Mouse (Mus musculus) c-Kit-positive CD71-positive TER-119-negative erythroid progenitor cells, embryonic 14.5 days (primary cell): ENCODE data around the gene Nsrp1.
"Not testable (repeated sequence)": the region's sequence is repeated elsewhere in the genome, so short reads cannot be mapped to it uniquely, and the experiment has no call there.

ENCODE experiments used
- DNase-seq: peaks from one replicate; pipeline ENCODE4 v3.0.0-alpha.2; 2013; ENCODE audit warnings: low read depth

Gene Nsrp1

GRCm38 (mm10) chr11:77078273-77079134, at the start of gene Nsrp1:
TSS of gene Nsrp1 (minus strand) at chr11:77078435.
- DNase-seq = peak; percentile 84

GRCm38 (mm10) chr11:77111141-77111540, 32.9 kb upstream of the Nsrp1 start:
- DNase-seq = no peak

- no peak for DNase-seq
Observed at GRCm38 (mm10) chr11:77108442-77108841, 30.2 kb upstream of the Nsrp1 start.

- not testable (repeated sequence) for DNase-seq
Observed at GRCm38 (mm10) chr11:77107872-77108271, 29.6 kb upstream of the Nsrp1 start.

- no peak for DNase-seq
Observed at GRCm38 (mm10) chr11:77106961-77107360, 28.7 kb upstream of the Nsrp1 start.

GRCm38 (mm10) chr11:77100137-77100937, 22.1 kb upstream of the Nsrp1 start:
- DNase-seq = peak; percentile 59

GRCm38 (mm10) chr11:77098332-77098972, 20.2 kb upstream of the Nsrp1 start:
- no peak for DNase-seq

GRCm38 (mm10) chr11:77096991-77097390, 18.8 kb upstream of the Nsrp1 start:
- no peak for DNase-seq

- no peak for DNase-seq
Observed at GRCm38 (mm10) chr11:77096581-77096980, 18.3 kb upstream of the Nsrp1 start.

- DNase-seq = no peak
Observed at GRCm38 (mm10) chr11:77095206-77095605, 17.0 kb upstream of the Nsrp1 start.

GRCm38 (mm10) chr11:77094136-77094535, 15.9 kb upstream of the Nsrp1 start:
- DNase-seq = no peak

- DNase-seq = peak; percentile 10
Observed at GRCm38 (mm10) chr11:77093208-77093607, 15.0 kb upstream of the Nsrp1 start.

GRCm38 (mm10) chr11:77089162-77089561, 10.9 kb upstream of the Nsrp1 start:
- DNase-seq = no peak

- DNase-seq = no peak
Observed at GRCm38 (mm10) chr11:77087004-77087403, 8.8 kb upstream of the Nsrp1 start.

- DNase-seq = no peak
Observed at GRCm38 (mm10) chr11:77084001-77084682, 5.9 kb upstream of the Nsrp1 start.

GRCm38 (mm10) chr11:77079361-77079760, 1.1 kb upstream of the Nsrp1 start:
- DNase-seq = no peak

- peak; percentile 21 for DNase-seq
Observed at GRCm38 (mm10) chr11:77077792-77078191, 443 bp downstream of the Nsrp1 start.

GRCm38 (mm10) chr11:77077331-77077730, 904 bp downstream of the Nsrp1 start:
- DNase-seq = not testable (repeated sequence)

- DNase-seq = peak; percentile 20
Observed at GRCm38 (mm10) chr11:77070721-77071120, 7.5 kb downstream of the Nsrp1 start.

GRCm38 (mm10) chr11:77068825-77069224, 9.4 kb downstream of the Nsrp1 start:
- no peak for DNase-seq

GRCm38 (mm10) chr11:77063406-77063805, 14.8 kb downstream of the Nsrp1 start:
- DNase-seq = no peak

- no peak for DNase-seq
Observed at GRCm38 (mm10) chr11:77061951-77062350, 16.3 kb downstream of the Nsrp1 start.
